Mouse (Mus musculus): ENCODE results near the gene Pax2. TPM values are rescaled to one million over a fixed set of nuclear protein-coding genes. Genes with fewer than 3 reads are reported as not detected.

Gene Pax2
- total and polyA plus RNA-seq, 3 experiments, result not detected

DNA sequence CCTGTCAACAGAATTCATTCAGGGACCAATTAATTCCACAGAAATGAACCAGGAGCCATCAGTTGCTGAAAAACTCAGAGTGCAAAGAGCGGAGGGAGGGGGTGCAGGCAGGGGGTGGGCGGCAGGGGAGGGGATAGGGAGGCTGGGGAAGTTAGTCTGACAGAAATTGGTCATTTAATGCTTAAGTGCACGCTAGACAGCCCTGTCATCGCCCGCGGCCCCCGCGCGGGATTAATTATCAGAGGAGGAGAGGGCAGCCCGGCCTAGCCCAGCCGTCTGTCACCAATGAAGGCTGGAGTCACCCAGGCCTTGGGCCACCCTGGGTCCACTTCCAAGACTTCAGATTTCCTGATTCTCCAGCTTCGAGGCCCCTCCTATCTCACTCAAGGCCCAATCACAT is 93.6 kb downstream of the Pax2 start:
- H3K27me3 ChIP-seq (replicated peaks), result peaks cover 5% of the 10 kb centered on the region
- no peak overlapping the region for H3K27ac ChIP-seq (ENCODE audit: insufficient read depth, low read depth)
- TF ChIP-seq USF1 (IDR thresholded peaks at IDR 0.05; ENCODE audit: low read depth, low read length), result no peak
- TF ChIP-seq MEF2A (IDR thresholded peaks at IDR 0.05; ENCODE audit: borderline replicate concordance, low read depth, low read length), result no peak
- TF ChIP-seq MAX (IDR thresholded peaks at IDR 0.05; ENCODE audit: low read length), result no peak
- TF ChIP-seq JUN (IDR thresholded peaks at IDR 0.05; ENCODE audit: insufficient read depth, low read depth, low read length), result no peak
- no peak for TF ChIP-seq ELF1 (IDR thresholded peaks at IDR 0.05; ENCODE audit: low read depth, low read length)
- TF ChIP-seq IRF4 (IDR thresholded peaks at IDR 0.05; ENCODE audit: low read depth, low read length), result no peak
- TF ChIP-seq NELFE (IDR thresholded peaks at IDR 0.05; ENCODE audit: low read depth, low read length), result no peak
- no peak for TF ChIP-seq MAFK (IDR thresholded peaks at IDR 0.05; ENCODE audit: insufficient replicate concordance, low read length)
- TF ChIP-seq ZKSCAN1 (IDR thresholded peaks at IDR 0.05; ENCODE audit: borderline replicate concordance, low read depth, low read length), result no peak
- no peak overlapping the region for H3K9ac ChIP-seq (ENCODE audit: insufficient read depth, low read depth)
- H3K4me2 ChIP-seq (ENCODE audit: insufficient read depth, low read depth, poor library complexity, severe bottlenecking), result no peak overlapping the region
- dilution Hi-C loops (cut with MboI; ENCODE audit: extremely low pct_ligation_motif_present, extremely low pct_unique_long_range_greater_than_20kb, low sequenced_read_pairs) (no loop called here), in situ Hi-C loops (cut with MboI; ENCODE audit: low pct_ligation_motif_present, low pct_unique_long_range_greater_than_20kb, low sequenced_read_pairs) (no loop called here)
- peaks cover 10 to 14% of the 10 kb centered on the region in 2 experiments; a peak in 3 of 4 replicates for H3K4me1 ChIP-seq (ENCODE audit: control insufficient read depth in 1 of 2, insufficient read depth in 2 of 2)
- H3K36me3 ChIP-seq (replicated peaks in 1 of 2; ENCODE audit: control insufficient read depth in 1 of 2, insufficient read depth in 1 of 2, low read length in 1 of 2), result no peaks in the 10 kb centered on the region
- no peaks in the 10 kb centered on the region for H3K9me3 ChIP-seq (replicated peaks; ENCODE audit: low read length)
- H3K4me3 ChIP-seq (replicated peaks in 1 of 3; ENCODE audit: low read depth in 2 of 3, low read length in 2 of 3, poor library complexity in 1 of 3), result no peak overlapping the region
- no peaks in the 10 kb centered on the region for H3K79me2 ChIP-seq (replicated peaks; ENCODE audit: control insufficient read depth, extremely low read depth, insufficient read depth, poor library complexity, severe bottlenecking)
- DNase-seq (ENCODE audit: extremely low read depth), result no peak

DNA sequence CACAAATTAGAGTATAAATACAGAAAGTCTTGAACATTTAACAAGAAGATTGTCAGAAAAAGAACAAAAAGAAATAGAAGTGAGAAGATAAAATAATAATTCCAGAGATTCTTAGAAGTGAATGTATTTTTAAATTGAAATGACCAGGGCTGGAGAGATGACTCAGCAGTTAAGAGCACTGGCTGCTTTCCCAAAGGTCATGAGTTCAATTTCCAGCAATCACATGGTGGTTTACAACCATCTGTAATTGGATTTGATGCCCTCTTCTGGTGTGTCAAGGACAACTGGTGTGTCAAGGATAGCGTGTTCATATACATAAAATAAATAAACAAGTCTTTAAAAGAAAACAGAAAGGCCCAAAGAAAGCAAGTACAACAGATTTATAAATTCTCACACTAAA is 102.8 kb downstream of the Pax2 start:
- Histone ChIP-seq H3K4me3 (replicated peaks in 1 of 3; ENCODE audit: low read depth in 2 of 3, low read length in 2 of 3, poor library complexity in 1 of 3) (no peak overlapping the region), H3K27me3 (replicated peaks) (peaks cover 24% of the 10 kb centered on the region), H3K79me2 (replicated peaks; ENCODE audit: control insufficient read depth, extremely low read depth, insufficient read depth, poor library complexity, severe bottlenecking) (no peaks in the 10 kb centered on the region), H3K4me1 (ENCODE audit: control insufficient read depth in 1 of 2, insufficient read depth in 2 of 2) (no peaks in the 10 kb centered on the region), H3K9ac (ENCODE audit: insufficient read depth, low read depth) (no peak overlapping the region), H3K4me2 (ENCODE audit: insufficient read depth, low read depth, poor library complexity, severe bottlenecking) (no peak overlapping the region), H3K27ac (ENCODE audit: insufficient read depth, low read depth) (no peak overlapping the region), H3K9me3 (replicated peaks; ENCODE audit: low read length) (peaks cover 17% of the 10 kb centered on the region), H3K36me3 (replicated peaks in 1 of 2; ENCODE audit: control insufficient read depth in 1 of 2, insufficient read depth in 1 of 2, low read length in 1 of 2) (no peaks in the 10 kb centered on the region)
- TF ChIP-seq ELF1 (IDR thresholded peaks at IDR 0.05; ENCODE audit: low read depth, low read length) (no peak), PAX5 (IDR thresholded peaks at IDR 0.05; ENCODE audit: low read length) (no peak), SMC3 (IDR thresholded peaks at IDR 0.05; ENCODE audit: low read depth, low read length) (no peak), CTCF (conservative IDR thresholded peaks at IDR 0.05 in 1 of 2, IDR thresholded peaks at IDR 0.05 in 1 of 2; ENCODE audit: low read depth in 2 of 2, low read length in 2 of 2) (no peak), SIN3A (IDR thresholded peaks at IDR 0.05; ENCODE audit: low read length) (no peak), MEF2A (IDR thresholded peaks at IDR 0.05; ENCODE audit: borderline replicate concordance, low read depth, low read length) (no peak), TCF12 (IDR thresholded peaks at IDR 0.05; ENCODE audit: low read depth, low read length) (no peak), EP300 (IDR thresholded peaks at IDR 0.05; ENCODE audit: low read length) (no peak), CHD1 (IDR thresholded peaks at IDR 0.05; ENCODE audit: low read depth, low read length) (no peak), NRF1 (IDR thresholded peaks at IDR 0.05; ENCODE audit: low read depth, low read length) (no peak), MXI1 (IDR thresholded peaks at IDR 0.05; ENCODE audit: low read depth, low read length) (no peak), NELFE (IDR thresholded peaks at IDR 0.05; ENCODE audit: low read depth, low read length) (no peak), IRF4 (IDR thresholded peaks at IDR 0.05; ENCODE audit: low read depth, low read length) (no peak), MYC (IDR thresholded peaks at IDR 0.05; ENCODE audit: low read depth, low read length) (no peak), ZC3H11A (IDR thresholded peaks at IDR 0.05; ENCODE audit: low read depth, low read length) (no peak), RCOR1 (conservative IDR thresholded peaks at IDR 0.05; ENCODE audit: low read depth, low read length) (no peak), ZKSCAN1 (IDR thresholded peaks at IDR 0.05; ENCODE audit: borderline replicate concordance, low read depth, low read length) (no peak), POLR2AphosphoS2 (IDR thresholded peaks at IDR 0.05; ENCODE audit: low read depth, low read length) (no peak)
- dilution Hi-C loops (cut with MboI; ENCODE audit: extremely low pct_ligation_motif_present, extremely low pct_unique_long_range_greater_than_20kb, low sequenced_read_pairs), result no loop called here
- no peak for DNase-seq (ENCODE audit: extremely low read depth)
- in situ Hi-C loops (cut with MboI; ENCODE audit: low pct_ligation_motif_present, low pct_unique_long_range_greater_than_20kb, low sequenced_read_pairs), result no loop called here

Data from CH12.LX (cell line).